In the genomic region with DNA sequence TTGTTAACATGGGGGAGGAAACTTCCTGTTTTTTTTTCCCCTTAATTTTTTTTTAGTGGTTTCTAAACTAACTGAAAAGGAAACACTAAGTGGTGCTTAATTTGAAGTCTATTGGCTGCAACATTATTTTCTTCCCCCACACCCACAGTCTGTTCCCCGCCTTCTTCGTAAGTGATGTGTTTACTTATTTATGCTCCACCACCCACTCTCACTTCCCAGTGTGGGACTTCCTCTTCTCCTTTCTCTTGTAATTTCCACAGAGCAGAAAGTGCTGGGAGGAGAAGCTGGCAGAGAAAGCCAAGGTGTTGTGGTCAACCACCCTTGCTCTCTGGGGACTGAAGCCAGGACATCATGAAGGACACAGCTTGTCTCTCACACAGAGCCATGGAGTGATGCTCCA, we compare ENCODE assay signal across 11 mouse cellular contexts. TPM values are rescaled to one million over a fixed set of nuclear protein-coding genes. Genes with fewer than 3 reads are reported as not detected.
DNase-seq lines count a peak whose midpoint lies in the region; ATAC-seq lines count a peak whose summit lies in the region.
"Had no signal": no experiment of that assay in that cellular context is flagged by ENCODE, and none has a peak within 500 bp of the region (broad histone marks: within the 10 kb centered on the region; RNA-seq: fewer than 3 reads in every experiment).

No protein-coding gene starts in this region.

- 42% methylated on average over 2 of the region's 2 CpGs for WGBS in kidney, embryonic 14.5 days
- WGBS in kidney, embryonic 16.5 days = 8% methylated on average over 2 of the region's 2 CpGs

- no peak overlapping the region for H3K4me3 ChIP-seq in kidney, embryonic 14.5 days (ENCODE audit: low read length)
- H3K4me3 ChIP-seq in kidney, embryonic 16.5 days (ENCODE audit: low read length) = no peak overlapping the region
- H3K4me3 ChIP-seq: liver, embryonic 13.5 days had no signal

- no peak for ATAC-seq in kidney, embryonic 14.5 days (ENCODE audit: low FRiP score, low TSS enrichment)
- ATAC-seq in kidney, embryonic 16.5 days (ENCODE audit: low FRiP score, low TSS enrichment) = no peak

- H3K9me3 ChIP-seq in kidney, embryonic 14.5 days (ENCODE audit: control insufficient read depth, low read length) = no peaks in the 10 kb centered on the region
- H3K9me3 ChIP-seq in kidney, embryonic 16.5 days (ENCODE audit: low read length) = no peaks in the 10 kb centered on the region
- H3K9me3 ChIP-seq: liver, embryonic 13.5 days had no signal

- no peak overlapping the region for H3K9ac ChIP-seq in kidney, embryonic 14.5 days (ENCODE audit: low read depth, low read length)
- no peak overlapping the region for H3K9ac ChIP-seq in kidney, embryonic 16.5 days (replicated peaks; ENCODE audit: low read length)
- H3K9ac ChIP-seq: liver, embryonic 13.5 days had no signal

- no peak overlapping the region for H3K4me2 ChIP-seq in kidney, embryonic 14.5 days (replicated peaks; ENCODE audit: low read depth, low read length)
- H3K4me2 ChIP-seq in kidney, embryonic 16.5 days (replicated peaks; ENCODE audit: low read depth, low read length) = no peak overlapping the region
- H3K4me2 ChIP-seq: liver, embryonic 13.5 days had no signal

- no peak overlapping the region; the same call in 1 of the 2 replicates for H3K27ac ChIP-seq in kidney, embryonic 14.5 days (ENCODE audit: low read depth, low read length)
- peak overlapping the region; percentile 46; the same call in 1 of the 2 replicates for H3K27ac ChIP-seq in kidney, embryonic 16.5 days (ENCODE audit: low read length)
- H3K27ac ChIP-seq: liver, embryonic 13.5 days had no signal

- H3K4me1 ChIP-seq in kidney, embryonic 14.5 days (ENCODE audit: control insufficient read depth, insufficient read depth, low read length) = no peaks in the 10 kb centered on the region
- H3K4me1 ChIP-seq in kidney, embryonic 16.5 days (ENCODE audit: insufficient read depth, low read length) = peaks cover 34% of the 10 kb centered on the region
- H3K4me1 ChIP-seq: liver, embryonic 13.5 days had no signal

- DNase-seq in kidney, adult 11 months = peak; percentile 27
- peak; percentile 43 to 63 for DNase-seq in right cerebral cortex, postnatal 10 days (ENCODE audit: low spot score in 2 of 2)
- no peak for DNase-seq in right cerebral cortex, postnatal 25 days
- DNase-seq in splenic B cell, adult 2 months (ENCODE audit: low read depth, low spot score) = peak; percentile 71
- DNase-seq in cerebellum, adult 9-10 months = no peak
- no peak for DNase-seq in MN1 (ENCODE audit: low spot score)
- DNase-seq: adrenal gland, postnatal 25 days; liver, embryonic 13.5 days had no signal

- H3K36me3 ChIP-seq in kidney, embryonic 14.5 days (ENCODE audit: control insufficient read depth, insufficient read depth, low read length) = no peaks in the 10 kb centered on the region
- H3K36me3 ChIP-seq in kidney, embryonic 16.5 days (ENCODE audit: insufficient read depth, low read length) = no peaks in the 10 kb centered on the region
- H3K36me3 ChIP-seq in splenic B cell, adult 2 months (ENCODE audit: control insufficient read depth, insufficient read depth, low read length, poor library complexity, severe bottlenecking) = no peaks in the 10 kb centered on the region
- H3K36me3 ChIP-seq: G1E; liver, embryonic 13.5 days had no signal

- no peaks in the 10 kb centered on the region for H3K27me3 ChIP-seq in kidney, embryonic 14.5 days (ENCODE audit: control insufficient read depth, insufficient read depth, low read length)
- H3K27me3 ChIP-seq in kidney, embryonic 16.5 days (ENCODE audit: insufficient read depth, low read length) = no peaks in the 10 kb centered on the region
- H3K27me3 ChIP-seq in splenic B cell, adult 2 months (ENCODE audit: control insufficient read depth, insufficient read depth, low read length, poor library complexity, severe bottlenecking) = no peaks in the 10 kb centered on the region
- H3K27me3 ChIP-seq: liver, embryonic 13.5 days had no signal

RNA-seq across cellular contexts. Expression of gene Chn2, which starts 43.2 kb away (rescaled TPM):
- polyA plus RNA-seq in kidney, embryonic 14.5 days (2014; fragmentation: Nextera tagmentation; extraction: Ambion mirVana) = 13.3 and 17.3 TPM in 2 replicates
- 17.1 and 17.3 TPM in 2 replicates for polyA plus RNA-seq in kidney, embryonic 16.5 days (2015; fragmentation: Nextera tagmentation; extraction: Ambion mirVana)
- polyA plus RNA-seq: G1E had no signal

Comparison
In these comparisons a context has a peak if more than half of its experiments do, and no peak if none do; other contexts are left out.
1. DNase-seq: peak in kidney, adult 11 months (single experiment), right cerebral cortex, postnatal 10 days (2 of 2) and splenic B cell, adult 2 months (single experiment); none in right cerebral cortex, postnatal 25 days (single experiment), cerebellum, adult 9-10 months (single experiment) and MN1 (single experiment).